Mouse (Mus musculus) heart, postnatal 36 days (tissue): ENCODE results near the gene Polr2e. TPM values are rescaled to one million over a fixed set of nuclear protein-coding genes. Genes with fewer than 3 reads are reported as not detected.

ENCODE experiments used
- DNase-seq, 2 experiments: peaks; one replicate each; pipeline ENCODE4 v3.0.0; 2021 to 2022
- intact Hi-C: fragments of 180-260 bp; cut with DNase I; formaldehyde crosslinking; loops from one replicate; pipeline ENCODE4 v1.15.1; 2025
- total RNA-seq, 2 experiments: library from RNA; stranded (reverse); gene quantifications; 2 replicates each; pipeline ENCODE4 v1.2.3; 2021

The Polr2e gene
- 10 to 100 TPM; 88.5 to 96.4 TPM for total RNA-seq

GRCm38 (mm10) chr10:80039559-80039979, at the start of gene Polr2e:
Gene Polr2e, minus strand, starts transcription at chr10:80039795.
- intact Hi-C loops, result no loop called here
- DNase-seq, result peak; percentile 95 to 98

DNA sequence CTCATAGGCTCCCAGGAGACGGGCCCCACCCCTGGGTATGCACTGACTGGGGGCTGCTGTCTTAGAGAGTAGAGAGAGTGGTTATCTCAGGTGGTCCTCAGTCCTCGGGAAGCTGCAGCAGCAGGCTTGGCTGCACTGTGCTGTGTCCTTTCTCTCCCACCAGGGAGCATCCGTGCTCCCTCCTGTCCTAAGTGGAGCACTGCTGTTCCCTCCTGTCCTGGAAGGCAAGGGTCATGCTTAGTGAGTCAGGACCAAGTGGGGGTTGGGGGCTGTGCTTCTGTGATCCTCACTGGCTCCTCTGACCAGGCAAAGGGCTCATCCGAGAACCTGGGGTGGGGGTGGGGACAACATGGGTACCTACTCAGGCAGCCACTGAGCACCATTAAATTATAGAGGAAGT, 49.6 kb upstream of the Polr2e start:
- intact Hi-C loops, result no loop called here
- DNase-seq, result no peak

- intact Hi-C loops, result no loop called here
- DNase-seq, result no peak
These were observed 47.9 kb upstream of the Polr2e start for GRCm38 (mm10) chr10:80087483-80087882.

GRCm38 (mm10) chr10:80086847-80087246, 47.3 kb upstream of the Polr2e start:
- intact Hi-C loops, result no loop called here
- no peak for DNase-seq

DNA sequence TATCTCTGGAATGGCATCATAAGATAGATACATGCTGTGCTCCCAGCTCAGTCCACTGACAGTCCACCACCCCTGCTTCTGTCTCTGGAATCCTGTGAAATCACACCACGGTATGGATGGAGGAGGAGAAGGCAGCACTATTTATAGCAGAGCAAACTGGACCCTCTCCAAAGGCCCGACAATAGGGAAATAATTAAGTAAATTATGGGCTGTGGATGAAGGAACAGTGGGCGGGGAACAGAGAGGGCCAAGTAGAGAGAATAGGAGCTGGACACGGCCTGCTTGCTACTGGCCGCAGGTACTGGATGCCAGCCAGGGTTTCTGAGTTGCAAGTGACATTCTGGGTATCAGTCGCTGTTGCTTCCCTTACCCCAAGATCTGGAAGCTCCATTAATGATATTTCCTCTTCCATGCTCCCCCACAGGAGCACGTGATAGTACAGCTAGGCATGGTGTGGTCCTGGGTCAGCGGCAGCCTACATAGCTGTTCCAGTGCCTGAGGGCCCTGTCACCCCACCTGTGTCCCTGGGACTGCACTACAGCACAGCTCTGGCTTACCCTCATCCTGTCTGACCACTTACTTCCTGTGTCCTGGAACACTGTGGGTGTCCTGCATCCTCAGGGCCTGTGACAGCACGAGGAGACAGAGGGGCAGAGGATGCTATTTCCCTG, 45.4 kb upstream of the Polr2e start:
- intact Hi-C loops, result loop anchor here (2.0 kb wide), 1 partner anchor 24 kb away; no protein-coding TSS in a partner anchor
- no peak for DNase-seq

DNA sequence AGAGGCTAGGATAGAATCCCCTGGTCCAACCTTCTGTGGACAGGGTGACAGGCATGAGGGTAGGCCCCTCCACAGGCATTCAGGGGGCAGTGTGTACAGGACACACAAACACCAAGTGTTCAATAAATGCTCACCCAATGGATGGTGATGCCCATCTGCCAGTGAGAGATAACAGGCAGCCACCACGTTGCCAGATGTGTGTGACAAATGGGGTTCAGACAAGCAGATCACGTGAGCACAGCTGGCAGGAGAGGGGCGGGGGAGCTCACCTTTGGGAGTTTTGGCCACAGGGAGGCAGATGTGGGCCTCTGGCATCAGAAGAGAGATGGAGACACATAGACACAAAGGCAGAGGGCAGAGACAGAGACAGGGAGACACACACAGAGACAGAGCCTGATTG, 41.5 kb upstream of the Polr2e start:
- intact Hi-C loops, result no loop called here
- DNase-seq, result no peak

GRCm38 (mm10) chr10:80080396-80081070, 40.9 kb upstream of the Polr2e start:
- intact Hi-C loops, result no loop called here
- DNase-seq, result no peak

DNA sequence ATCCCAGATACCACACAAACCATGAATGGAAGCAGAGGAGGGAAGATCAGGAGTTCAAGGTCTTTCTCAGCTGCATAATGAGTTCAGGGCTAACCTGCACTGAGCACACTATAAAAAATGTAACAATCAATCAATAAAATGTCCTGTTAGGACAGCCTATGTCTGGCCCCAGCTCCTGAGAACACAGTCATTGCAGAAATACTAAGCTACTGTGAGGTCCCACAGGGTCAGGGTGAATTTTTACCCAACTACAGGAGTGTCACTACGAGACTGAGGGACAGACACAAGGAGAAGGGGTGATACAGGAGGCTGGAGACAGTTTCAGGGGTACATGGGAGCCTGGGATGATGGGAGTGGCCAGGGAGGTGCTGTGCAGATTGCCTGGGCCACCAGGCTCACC, 38.8 kb upstream of the Polr2e start:
- intact Hi-C loops, result no loop called here

GRCm38 (mm10) chr10:80077312-80077711, 37.7 kb upstream of the Polr2e start:
- no peak for DNase-seq
- intact Hi-C loops, result no loop called here

More for the DNA sequence above, 38.8 kb upstream of the Polr2e start:
- DNase-seq, result no peak

- intact Hi-C loops, result no loop called here
These were observed 36.8 kb upstream of the Polr2e start for GRCm38 (mm10) chr10:80076386-80076785.

GRCm38 (mm10) chr10:80075924-80076323, 36.3 kb upstream of the Polr2e start:
- intact Hi-C loops, result no loop called here
- DNase-seq, result no peak

More at GRCm38 (mm10) chr10:80076386-80076785, 36.8 kb upstream of the Polr2e start:
- no peak for DNase-seq

GRCm38 (mm10) chr10:80074813-80075601, 35.4 kb upstream of the Polr2e start:
- peak; percentile 72 to 74 for DNase-seq
- intact Hi-C loops, result loop anchor here (5.0 kb wide), 1 partner anchor 37 kb away; no protein-coding TSS in a partner anchor

- DNase-seq, result no peak
- intact Hi-C loops, result loop anchor here (5.0 kb wide), 1 partner anchor 39 kb away; no protein-coding TSS in a partner anchor
These were observed 33.3 kb upstream of the Polr2e start for GRCm38 (mm10) chr10:80072623-80073489.

GRCm38 (mm10) chr10:80071516-80071900, 31.9 kb upstream of the Polr2e start:
- intact Hi-C loops, result loop anchor here (5.0 kb wide), 1 partner anchor 41 kb away; no protein-coding TSS in a partner anchor
- DNase-seq, result no peak

- intact Hi-C loops, result loop anchor here (5.0 kb wide), 1 partner anchor 41 kb away; no protein-coding TSS in a partner anchor
These were observed 31.4 kb upstream of the Polr2e start for GRCm38 (mm10) chr10:80070837-80071515.

GRCm38 (mm10) chr10:80069948-80070450, 30.4 kb upstream of the Polr2e start:
- intact Hi-C loops, result loop anchor here (5.0 kb wide), 1 partner anchor 42 kb away; no protein-coding TSS in a partner anchor
- DNase-seq, result no peak

More at GRCm38 (mm10) chr10:80070837-80071515, 31.4 kb upstream of the Polr2e start:
- DNase-seq, result peak; percentile 86 to 87

GRCm38 (mm10) chr10:80069251-80069650, 29.7 kb upstream of the Polr2e start:
- no peak for DNase-seq
- intact Hi-C loops, result no loop called here

- intact Hi-C loops, result no loop called here
- no peak for DNase-seq
These were observed 24.5 kb upstream of the Polr2e start for GRCm38 (mm10) chr10:80063877-80064650.
